Mouse (Mus musculus): ENCODE measurements at regions not wholly inside any gene's neighbourhood (a gene's known extent, or its start where the extent isn't known, plus 50 kb on each side); places are given as distances from the start of the nearest gene placed in this dataset.

DNA sequence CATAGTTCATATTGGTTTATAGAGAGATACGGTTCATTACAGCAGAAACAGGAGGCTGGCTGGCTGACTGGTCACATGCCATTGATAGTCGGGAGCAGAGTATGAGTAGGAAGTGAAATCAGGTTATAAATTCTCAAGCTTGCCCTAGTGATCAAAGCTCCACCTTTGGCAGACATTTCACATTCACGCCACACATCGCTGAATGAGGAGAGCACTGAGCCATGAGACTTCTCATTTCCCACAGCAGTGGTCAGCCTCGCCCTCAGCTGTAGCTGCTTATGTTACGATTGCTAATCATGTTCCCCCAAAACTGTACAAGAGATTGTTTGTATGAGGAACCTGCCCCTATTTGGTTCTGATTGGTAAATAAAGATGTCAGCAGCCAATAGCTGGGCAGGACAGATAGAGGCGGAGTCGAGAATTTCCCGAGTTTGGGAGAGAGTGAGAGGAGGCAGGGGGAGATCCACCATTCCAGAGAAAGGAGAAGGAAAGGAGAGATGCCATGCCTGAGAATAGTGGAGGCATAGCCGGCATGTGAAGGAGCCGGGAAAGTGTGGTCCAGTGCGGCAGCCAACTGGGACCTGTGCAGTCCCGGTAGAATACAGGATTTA, 333.5 kb downstream of the Phf3 start:
- Histone ChIP-seq H3K4me3 (ENCODE audit: insufficient read depth, low read depth, low read length) (no peak overlapping the region), H3K79me2 (ENCODE audit: control insufficient read depth, insufficient read depth, low read length) (no peaks in the 10 kb centered on the region), H3K27ac (replicated peaks; ENCODE audit: insufficient read depth, low read depth, low read length) (no peak overlapping the region), H3K27me3 (ENCODE audit: control insufficient read depth, insufficient read depth, low read length) (no peaks in the 10 kb centered on the region), H3K4me1 (ENCODE audit: control insufficient read depth, insufficient read depth, low read length) (no peaks in the 10 kb centered on the region), H3K9ac (ENCODE audit: low read depth, low read length) (no peak overlapping the region), H3K36me3 (ENCODE audit: control insufficient read depth, insufficient read depth, low read length) (no peaks in the 10 kb centered on the region)
- no peak for DNase-seq (ENCODE audit: extremely low read depth, low read depth, low spot score)
- 87% methylated on average over 13 of the region's 13 CpGs for WGBS
- TF ChIP-seq CTCF (IDR thresholded peaks at IDR 0.05; ENCODE audit: low read depth, low read length) (no peak), POLR2A (IDR thresholded peaks at IDR 0.05; ENCODE audit: extremely low read depth, insufficient read depth, low read length) (no peak)

DNA sequence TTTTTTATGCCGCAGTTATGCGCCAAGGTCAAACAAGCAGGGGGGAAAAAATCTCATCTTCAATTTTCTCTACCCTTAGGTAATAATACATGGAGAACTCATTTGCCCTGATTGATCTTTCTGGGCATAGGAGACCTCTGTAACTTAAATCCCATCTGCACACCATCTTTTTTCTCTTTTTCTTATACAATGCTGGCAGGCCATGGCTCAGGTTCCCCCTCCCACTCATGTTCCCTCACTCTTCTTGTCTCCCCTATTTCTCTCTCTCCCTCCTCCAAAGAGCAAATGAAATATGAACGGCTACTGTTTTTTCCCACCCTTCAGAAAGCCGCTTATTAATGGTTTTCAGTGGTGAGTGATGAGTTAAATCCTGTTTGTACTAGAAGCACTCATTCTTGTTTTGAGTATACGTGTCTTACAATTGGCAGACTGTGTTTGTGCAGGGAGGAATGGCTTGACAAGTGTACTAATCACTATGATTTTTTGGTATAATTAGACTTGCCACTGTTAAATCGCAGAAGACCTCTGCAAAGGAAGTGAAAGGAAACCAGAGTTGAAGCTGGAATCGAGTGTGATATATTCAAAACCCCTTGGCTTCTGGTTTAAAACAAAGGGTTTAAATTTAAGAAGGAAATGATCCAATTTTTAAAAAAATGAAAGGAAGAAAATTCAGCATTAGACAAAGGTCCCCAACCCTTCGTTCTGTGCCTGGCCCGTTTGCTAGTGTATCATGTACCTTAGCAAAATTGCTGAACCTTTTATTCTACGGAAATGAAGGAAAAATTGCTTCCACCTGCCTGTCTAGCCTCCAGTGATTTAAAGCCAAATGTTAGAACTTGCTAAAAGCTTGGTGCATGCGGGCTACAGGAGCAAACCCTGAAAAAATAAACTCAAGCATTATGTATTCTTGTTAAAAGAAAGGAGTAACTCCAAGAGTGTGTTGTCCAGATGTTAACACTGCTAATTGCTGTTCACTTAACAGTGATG, 336.4 kb downstream of the Phf3 start:
- Histone ChIP-seq H3K9ac (ENCODE audit: low read depth, low read length) (no peak overlapping the region), H3K27ac (replicated peaks; ENCODE audit: insufficient read depth, low read depth, low read length) (no peak overlapping the region), H3K4me1 (ENCODE audit: control insufficient read depth, insufficient read depth, low read length) (no peaks in the 10 kb centered on the region), H3K79me2 (ENCODE audit: control insufficient read depth, insufficient read depth, low read length) (no peaks in the 10 kb centered on the region), H3K4me3 (ENCODE audit: insufficient read depth, low read depth, low read length) (no peak overlapping the region), H3K27me3 (ENCODE audit: control insufficient read depth, insufficient read depth, low read length) (no peaks in the 10 kb centered on the region), H3K36me3 (ENCODE audit: control insufficient read depth, insufficient read depth, low read length) (no peaks in the 10 kb centered on the region)
- DNase-seq (ENCODE audit: extremely low read depth, low read depth, low spot score), result no peak
- TF ChIP-seq CTCF (IDR thresholded peaks at IDR 0.05; ENCODE audit: low read depth, low read length), result no peak
- TF ChIP-seq POLR2A (IDR thresholded peaks at IDR 0.05; ENCODE audit: extremely low read depth, insufficient read depth, low read length), result no peak
- 71% methylated on average over 11 of the region's 11 CpGs for WGBS

DNA sequence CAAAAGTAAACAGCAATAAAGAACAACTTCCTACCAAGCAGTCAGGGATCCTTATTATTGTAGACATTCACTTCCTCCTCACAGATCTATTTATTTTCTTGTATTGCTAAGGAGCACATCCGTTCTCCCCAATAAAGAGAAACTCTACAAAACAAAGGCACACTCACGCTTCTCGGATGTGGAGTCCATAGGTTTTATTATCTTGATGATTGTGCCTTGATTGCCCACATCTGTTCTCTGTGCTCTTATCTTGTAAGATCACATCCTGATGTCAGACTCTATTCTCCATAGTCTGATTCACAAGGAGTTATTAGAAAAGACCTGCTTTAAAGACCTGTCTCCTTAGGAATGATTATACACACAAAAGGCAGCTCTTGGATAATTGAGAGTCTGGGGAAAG, 356.4 kb downstream of the Phf3 start:
- no peak for TF ChIP-seq CTCF (IDR thresholded peaks at IDR 0.05; ENCODE audit: low read depth, low read length)
- TF ChIP-seq POLR2A (IDR thresholded peaks at IDR 0.05; ENCODE audit: extremely low read depth, insufficient read depth, low read length), result no peak
- no peaks in the 10 kb centered on the region for H3K27me3 ChIP-seq (ENCODE audit: control insufficient read depth, insufficient read depth, low read length)
- H3K4me1 ChIP-seq (ENCODE audit: control insufficient read depth, insufficient read depth, low read length), result no peaks in the 10 kb centered on the region
- H3K27ac ChIP-seq (replicated peaks; ENCODE audit: insufficient read depth, low read depth, low read length), result no peak overlapping the region
- 83% methylated on average over 3 of the region's 3 CpGs for WGBS
- no peak for DNase-seq (ENCODE audit: extremely low read depth, low read depth, low spot score)
- H3K36me3 ChIP-seq (ENCODE audit: control insufficient read depth, insufficient read depth, low read length), result no peaks in the 10 kb centered on the region
- no peak overlapping the region for H3K9ac ChIP-seq (ENCODE audit: low read depth, low read length)
- H3K4me3 ChIP-seq (ENCODE audit: insufficient read depth, low read depth, low read length), result no peak overlapping the region
- no peaks in the 10 kb centered on the region for H3K79me2 ChIP-seq (ENCODE audit: control insufficient read depth, insufficient read depth, low read length)

DNA sequence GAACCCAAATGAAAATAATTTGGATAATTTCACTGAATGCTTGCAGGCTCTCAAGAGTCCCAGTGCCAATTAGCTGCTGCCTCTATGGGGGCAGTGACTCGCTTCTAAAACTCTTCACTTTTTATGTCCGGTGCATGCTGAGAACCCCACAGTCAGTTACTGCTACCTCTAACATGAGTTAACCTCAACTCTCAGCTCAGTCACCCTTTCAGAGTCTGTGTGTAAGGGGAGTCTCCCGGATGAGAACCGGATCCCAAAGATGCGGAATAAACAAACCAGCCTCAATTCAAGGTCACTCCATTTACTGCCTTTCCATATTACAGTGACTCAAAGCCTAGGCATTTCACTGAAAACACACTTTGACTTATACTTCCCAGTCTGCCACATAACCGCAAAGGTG, 357.9 kb downstream of the Phf3 start:
- no peak for DNase-seq (ENCODE audit: extremely low read depth, low read depth, low spot score)
- H3K79me2 ChIP-seq (ENCODE audit: control insufficient read depth, insufficient read depth, low read length), result no peaks in the 10 kb centered on the region
- TF ChIP-seq CTCF (IDR thresholded peaks at IDR 0.05; ENCODE audit: low read depth, low read length) (no peak), POLR2A (IDR thresholded peaks at IDR 0.05; ENCODE audit: extremely low read depth, insufficient read depth, low read length) (no peak)
- no peaks in the 10 kb centered on the region for H3K4me1 ChIP-seq (ENCODE audit: control insufficient read depth, insufficient read depth, low read length)
- no peak overlapping the region for H3K4me3 ChIP-seq (ENCODE audit: insufficient read depth, low read depth, low read length)
- no peaks in the 10 kb centered on the region for H3K27me3 ChIP-seq (ENCODE audit: control insufficient read depth, insufficient read depth, low read length)
- H3K9ac ChIP-seq (ENCODE audit: low read depth, low read length), result no peak overlapping the region
- no peaks in the 10 kb centered on the region for H3K36me3 ChIP-seq (ENCODE audit: control insufficient read depth, insufficient read depth, low read length)
- H3K27ac ChIP-seq (replicated peaks; ENCODE audit: insufficient read depth, low read depth, low read length), result no peak overlapping the region
- WGBS, result 86% methylated on average over 6 of the region's 6 CpGs

DNA sequence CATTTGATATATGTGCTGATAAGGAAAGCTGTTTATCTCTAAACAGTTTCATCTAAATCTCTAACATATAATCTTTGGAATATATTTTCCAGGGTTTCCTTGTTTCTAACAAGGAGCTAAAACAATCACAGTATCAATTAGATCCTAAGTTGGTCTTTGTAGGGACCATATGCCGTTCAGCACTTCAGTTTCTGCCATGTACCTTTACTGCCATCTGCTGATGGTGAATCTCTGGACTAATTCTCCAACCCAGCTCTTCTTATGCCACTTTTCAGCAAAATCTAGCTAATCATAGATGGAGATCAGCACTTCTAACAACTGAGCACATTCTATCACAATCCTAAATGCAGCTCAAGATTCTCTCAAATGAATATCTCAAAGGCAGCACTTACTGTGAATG, 370.5 kb downstream of the Phf3 start:
- Histone ChIP-seq H3K27me3 (ENCODE audit: control insufficient read depth, insufficient read depth, low read length) (no peaks in the 10 kb centered on the region), H3K4me1 (ENCODE audit: control insufficient read depth, insufficient read depth, low read length) (no peaks in the 10 kb centered on the region), H3K4me3 (ENCODE audit: insufficient read depth, low read depth, low read length) (no peak overlapping the region), H3K27ac (replicated peaks; ENCODE audit: insufficient read depth, low read depth, low read length) (no peak overlapping the region), H3K79me2 (ENCODE audit: control insufficient read depth, insufficient read depth, low read length) (no peaks in the 10 kb centered on the region), H3K36me3 (ENCODE audit: control insufficient read depth, insufficient read depth, low read length) (no peaks in the 10 kb centered on the region), H3K9ac (ENCODE audit: low read depth, low read length) (no peak overlapping the region)
- 46% methylated on average over 1 of the region's 1 CpGs for WGBS
- DNase-seq (ENCODE audit: extremely low read depth, low read depth, low spot score), result no peak
- TF ChIP-seq CTCF (IDR thresholded peaks at IDR 0.05; ENCODE audit: low read depth, low read length) (no peak), POLR2A (IDR thresholded peaks at IDR 0.05; ENCODE audit: extremely low read depth, insufficient read depth, low read length) (no peak)

All from liver, adult 2 months (tissue).